Mouse (Mus musculus) MEL-GATA-1-ER (cell line): Measurements from ENCODE around the gene Pdxdc1.
A peak's percentile ranks its signal among the peaks of the same experiment; 100 is the strongest.
"Not testable (repeated sequence)": the region's sequence is repeated elsewhere in the genome, so short reads cannot be mapped to it uniquely, and the experiment has no call there.

ENCODE experiments used
- DNase-seq: peaks from one replicate; pipeline ENCODE4 v3.0.0-alpha.2; 2012; ENCODE audit warnings: low read depth; ENCODE audit errors: extremely low read depth

Pdxdc1 gene

DNA sequence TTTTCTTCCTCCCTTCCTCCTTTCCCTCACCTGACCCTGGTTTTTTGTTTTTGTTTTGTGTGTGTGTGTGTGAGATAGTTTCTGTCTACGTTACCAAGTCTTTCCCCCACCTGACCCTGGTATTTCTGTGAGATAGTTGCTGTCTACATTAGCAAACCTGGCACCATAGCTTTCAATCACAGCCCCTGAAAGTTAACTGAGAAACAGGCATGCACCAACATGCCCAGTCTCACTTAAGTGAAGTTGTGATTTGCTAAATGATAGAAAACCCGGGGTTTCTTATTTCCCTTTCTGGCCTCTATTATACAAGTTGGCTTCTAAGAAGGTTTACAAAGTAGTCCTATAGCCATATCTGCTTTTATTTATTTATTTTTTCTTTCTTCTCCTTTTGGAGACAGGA, 12.5 kb downstream of the Pdxdc1 start:
- DNase-seq: no peak

DNA sequence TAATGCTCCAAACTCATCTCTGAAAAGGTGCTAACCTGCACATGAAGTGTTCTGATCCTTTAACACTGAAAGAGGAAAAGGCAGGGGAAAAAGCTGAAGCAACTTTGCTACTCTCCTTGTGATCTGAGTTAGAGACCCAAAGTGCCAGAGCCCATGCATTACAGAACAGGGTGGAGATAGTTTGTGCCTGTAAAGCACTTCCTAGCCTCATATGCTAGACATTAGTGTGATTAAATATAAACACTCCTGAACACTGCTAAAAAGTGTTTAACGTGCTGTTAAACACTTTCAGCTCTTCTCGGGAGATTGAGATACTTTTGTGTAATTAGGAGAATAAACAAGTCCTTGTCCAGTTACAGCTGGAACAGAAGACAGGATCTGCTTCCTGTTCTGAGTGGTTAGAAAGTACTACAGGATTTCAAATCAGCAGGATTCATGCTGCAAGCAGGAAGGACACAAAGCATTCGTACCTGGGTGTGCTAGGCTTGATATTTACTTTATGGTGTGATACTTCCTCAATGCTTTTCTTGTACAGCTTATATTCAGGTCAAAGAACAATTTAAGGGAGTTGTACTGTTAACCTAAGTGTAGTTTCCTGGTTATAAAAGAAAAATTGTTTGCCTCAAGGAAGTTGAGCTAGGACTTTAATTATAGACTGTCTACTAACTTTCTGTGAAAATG, 19.7 kb downstream of the Pdxdc1 start:
- no peak for DNase-seq

DNA sequence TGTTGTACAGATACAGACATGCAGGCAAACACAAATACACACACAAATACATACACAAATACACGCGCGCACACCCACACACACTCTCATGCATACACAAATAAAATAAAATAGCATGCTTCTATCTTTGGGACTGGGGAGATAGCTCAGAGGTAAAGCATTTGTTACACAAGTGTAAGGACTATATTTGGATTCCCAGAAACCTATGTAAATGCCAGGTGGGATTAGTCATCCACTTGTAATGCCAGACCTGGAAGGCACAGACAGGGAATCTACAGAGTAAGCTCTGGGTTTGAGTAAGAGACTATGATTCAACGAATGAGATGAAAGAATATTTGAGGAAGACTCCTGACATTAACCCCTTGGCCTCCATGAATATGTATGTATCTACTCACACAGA, 27.4 kb downstream of the Pdxdc1 start:
- DNase-seq: no peak

DNA sequence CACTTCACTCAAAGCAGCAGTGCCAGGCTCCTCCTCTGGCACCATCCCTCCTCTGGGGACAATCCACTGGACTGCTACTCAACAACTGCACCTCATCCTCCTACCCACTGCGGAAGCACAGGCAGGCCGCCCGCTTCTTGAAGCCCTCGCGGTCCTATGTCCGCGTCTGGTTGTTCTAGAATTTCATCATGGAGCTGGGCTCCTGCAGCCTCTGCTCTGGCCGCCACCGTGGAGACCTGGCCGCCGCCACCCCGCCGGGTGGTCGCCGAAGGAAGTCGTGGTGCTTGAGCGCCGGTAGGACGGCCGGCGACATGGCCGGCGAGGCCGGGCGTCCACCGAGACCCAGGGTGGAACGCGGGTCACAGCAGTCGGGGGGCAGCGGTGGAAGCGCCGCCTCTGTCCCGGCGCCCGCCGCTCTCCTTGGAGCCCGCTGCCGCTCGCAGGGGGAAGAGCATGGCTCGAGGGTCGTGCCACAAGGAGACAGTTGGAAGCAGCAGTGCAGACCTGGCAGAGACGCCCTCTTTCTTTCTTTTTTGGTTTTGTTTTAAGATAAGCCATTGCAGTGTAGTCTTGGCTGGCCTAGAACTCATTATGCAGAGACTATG, 34.9 kb downstream of the Pdxdc1 start:
- no peak for DNase-seq

DNA sequence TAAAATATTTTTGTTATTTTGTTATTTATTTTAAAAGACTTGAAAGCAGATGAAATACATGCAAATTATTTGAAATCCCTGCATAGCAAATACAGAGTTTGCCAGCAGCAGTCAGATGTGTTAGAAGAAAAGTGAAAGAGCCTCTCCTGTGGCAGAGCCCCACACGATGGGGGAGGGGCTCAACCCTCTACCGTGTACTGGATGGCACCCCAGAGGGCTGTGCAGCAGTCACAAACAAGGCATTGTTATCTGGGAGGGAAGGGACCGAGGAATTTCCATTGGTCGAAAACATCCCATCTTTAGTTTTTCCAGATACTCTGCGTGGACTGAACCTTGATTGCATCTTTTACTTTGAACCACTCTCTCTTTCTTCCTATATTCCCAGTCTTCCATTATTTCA, 35.5 kb downstream of the Pdxdc1 start:
- not testable (repeated sequence) for DNase-seq

DNA sequence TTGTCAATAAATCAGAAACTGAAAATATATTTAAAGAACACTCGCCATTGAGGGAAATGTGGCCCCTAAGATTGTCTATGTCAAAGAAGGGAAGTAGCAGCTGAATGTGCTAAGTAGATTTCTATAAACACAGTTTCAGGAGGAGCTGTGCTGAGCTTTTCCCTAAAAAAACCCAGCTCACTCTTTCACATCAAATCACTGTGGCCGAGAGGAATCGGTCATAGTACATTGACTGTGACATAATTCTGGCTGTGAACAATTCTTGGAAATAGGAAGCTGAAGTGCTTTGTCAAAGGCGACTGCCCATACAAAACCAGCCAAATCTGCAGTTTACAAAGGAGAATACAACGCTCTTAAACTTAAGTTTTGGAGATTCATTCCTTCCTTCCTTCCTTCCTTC, 36.3 kb downstream of the Pdxdc1 start:
- DNase-seq: no peak

DNA sequence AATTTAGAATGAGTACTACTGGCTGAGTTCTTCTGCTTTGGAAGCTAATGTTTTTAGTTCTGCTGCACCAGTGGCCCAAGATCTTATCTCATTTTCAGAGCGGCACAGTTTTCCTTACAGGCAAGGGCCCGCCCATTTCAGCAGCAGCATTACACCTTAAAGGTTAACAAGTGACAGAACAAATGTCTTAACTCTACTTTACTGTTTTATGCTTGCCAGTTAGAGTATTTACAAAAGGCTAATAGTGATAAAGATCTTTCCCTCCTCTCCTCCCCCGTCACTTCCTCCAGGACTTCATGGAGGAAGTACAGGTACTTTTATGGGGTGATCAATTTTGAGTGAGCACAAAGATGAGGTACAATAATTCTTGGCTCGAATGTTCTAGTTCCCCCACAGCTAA, 36.9 kb downstream of the Pdxdc1 start:
- DNase-seq: no peak

DNA sequence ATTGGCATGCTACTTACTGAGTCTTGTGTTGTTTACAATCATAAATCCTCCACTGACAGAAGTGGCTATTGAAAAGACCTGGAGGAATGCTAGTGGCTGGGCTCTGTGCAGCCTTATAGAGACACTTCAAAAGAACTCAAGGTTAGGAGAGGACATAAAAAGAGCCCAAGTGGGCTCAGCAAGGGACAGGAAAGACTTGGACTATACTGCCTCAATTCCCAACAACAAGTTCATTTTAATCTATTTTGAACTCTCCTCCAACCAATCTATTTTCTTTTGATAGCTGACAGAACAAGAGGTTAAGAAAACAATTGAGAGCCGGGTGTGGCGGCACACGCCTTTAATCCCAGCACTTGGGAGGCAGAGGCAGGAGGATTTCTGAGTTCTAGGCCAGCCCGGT, 49.0 kb downstream of the Pdxdc1 start:
- no peak for DNase-seq

DNA sequence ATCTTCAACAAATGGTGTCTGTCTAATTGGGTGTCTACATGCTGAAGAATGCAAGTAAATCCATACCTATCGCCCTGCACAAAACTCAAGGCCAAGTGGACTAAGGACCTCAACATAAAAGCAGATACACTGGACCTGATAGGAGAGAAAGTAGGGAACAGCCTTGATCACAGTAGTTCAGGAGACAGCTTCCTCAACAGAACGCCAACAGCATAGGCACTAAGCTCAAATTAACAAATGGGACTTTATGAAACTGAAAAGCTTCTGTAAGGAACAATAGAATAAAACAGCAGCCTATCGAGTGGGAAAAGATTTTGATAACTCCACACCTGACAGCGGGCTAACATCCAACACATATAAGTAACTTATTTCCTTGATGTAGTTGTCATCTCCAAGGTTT, 51.5 kb downstream of the Pdxdc1 start:
- DNase-seq: no peak

DNA sequence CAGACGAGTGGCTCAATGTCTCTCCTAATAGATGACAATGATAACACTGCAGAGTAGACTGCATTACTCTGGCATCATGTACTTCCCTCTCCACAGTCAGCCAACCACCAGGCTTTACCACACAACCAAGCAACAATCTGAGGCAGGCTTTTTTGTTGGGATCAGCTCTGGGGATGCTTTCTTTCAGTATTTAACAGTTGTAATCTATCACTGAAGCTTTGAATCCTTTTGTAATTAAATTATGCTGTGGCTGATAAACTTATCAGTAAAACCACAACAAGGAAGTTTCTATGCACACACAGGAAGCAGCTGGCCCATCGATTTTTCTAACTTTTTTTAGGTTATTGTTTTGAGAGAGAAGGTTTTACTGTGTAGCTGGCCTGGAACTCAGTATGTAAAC, 54.6 kb downstream of the Pdxdc1 start:
- DNase-seq: peak; percentile 42

DNA sequence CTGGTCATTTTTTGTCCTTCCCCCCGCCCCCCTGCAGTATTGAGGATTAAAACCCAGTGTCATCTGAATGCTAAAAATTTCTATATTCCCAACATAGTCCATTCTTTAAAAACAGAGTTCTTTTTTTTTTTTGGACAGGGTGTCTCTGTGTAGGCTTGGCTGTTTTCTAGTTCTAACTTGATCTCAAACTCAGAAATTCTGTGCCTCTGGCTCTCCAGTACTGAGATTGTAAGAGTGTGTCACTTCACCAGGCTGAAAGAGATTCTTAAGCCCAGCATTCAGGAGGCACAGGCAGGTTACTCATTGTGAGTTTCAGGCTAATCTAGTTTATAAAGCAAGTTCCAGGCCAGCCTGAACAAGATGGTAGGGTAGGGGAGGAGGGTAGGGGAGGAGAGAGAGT, 56.3 kb downstream of the Pdxdc1 start:
- DNase-seq: no peak

DNA sequence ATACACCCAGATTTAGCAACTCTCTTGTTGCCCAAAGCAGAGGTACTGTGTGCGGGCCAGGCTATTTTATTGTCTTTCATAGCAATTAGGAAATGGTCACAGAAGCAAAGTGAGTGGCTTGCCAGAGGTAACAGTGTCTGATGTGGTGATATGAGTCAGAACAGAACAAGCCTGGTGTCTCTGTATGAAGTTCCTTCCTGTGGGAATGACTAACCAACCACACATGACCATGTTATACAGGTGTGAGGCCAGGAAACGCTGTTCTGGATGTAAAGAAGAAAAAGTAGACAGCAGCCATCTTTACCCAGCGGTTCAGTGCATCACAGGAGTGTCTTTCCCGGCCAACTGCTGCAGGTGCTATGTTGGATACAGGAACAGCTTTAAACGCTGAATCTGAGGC, 57.9 kb downstream of the Pdxdc1 start:
- no peak for DNase-seq

DNA sequence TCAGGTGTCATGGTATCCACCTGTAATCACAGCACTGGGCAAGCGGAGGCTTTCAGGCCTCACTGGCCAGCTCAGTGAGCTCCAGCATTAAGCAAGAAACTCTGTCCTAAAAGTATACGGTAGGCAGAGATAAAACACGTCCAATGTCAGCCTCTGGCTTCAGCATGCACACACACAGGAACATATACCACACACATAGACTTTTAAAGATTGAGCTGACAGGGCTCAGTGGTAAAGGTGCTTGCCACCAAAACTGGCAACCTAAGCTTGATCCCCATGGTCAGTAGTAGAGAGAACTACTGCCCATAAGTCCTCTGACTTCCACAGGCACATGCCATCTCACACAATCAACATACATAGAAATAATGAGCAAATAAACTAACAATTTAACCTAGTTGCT, 62.0 kb downstream of the Pdxdc1 start:
- DNase-seq: no peak

DNA sequence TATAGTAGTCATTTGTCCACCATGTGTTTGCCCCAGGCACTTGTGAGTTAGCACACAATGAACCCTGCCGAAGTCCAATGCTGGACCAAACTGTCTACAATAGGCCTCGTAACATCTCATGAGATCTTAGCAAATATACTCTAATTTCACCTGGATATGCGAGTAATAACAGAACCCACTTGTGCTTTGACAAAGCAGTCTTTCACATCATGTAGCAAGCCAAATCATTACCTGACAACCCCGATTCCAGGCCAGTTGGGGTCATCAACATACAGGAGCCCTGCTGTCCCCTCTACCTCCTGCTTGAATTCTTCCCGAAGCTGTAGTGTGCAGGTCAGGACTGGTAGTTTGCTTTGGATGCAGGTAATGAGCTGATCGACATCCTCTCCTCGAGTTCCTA, 62.9 kb downstream of the Pdxdc1 start:
- no peak for DNase-seq

DNA sequence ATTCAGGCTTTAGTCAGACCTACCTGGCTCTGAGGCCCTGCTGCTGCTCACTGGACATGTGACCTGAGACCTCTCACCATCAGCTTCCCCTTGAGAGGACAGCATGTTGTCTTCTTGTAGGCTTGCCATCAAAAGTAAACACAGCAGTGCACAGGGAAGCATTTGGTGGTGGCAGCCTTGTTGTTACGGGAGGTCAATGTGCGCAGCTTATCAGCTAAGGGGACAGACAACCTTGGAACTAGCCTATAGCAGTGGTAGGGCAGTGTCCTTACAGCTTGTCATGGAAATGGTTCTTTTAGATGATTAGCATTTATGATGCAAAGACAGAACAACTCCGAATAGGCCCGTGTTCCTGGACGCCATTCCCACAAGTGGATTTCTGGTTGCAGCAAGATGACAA, 68.5 kb downstream of the Pdxdc1 start:
- DNase-seq: no peak

DNA sequence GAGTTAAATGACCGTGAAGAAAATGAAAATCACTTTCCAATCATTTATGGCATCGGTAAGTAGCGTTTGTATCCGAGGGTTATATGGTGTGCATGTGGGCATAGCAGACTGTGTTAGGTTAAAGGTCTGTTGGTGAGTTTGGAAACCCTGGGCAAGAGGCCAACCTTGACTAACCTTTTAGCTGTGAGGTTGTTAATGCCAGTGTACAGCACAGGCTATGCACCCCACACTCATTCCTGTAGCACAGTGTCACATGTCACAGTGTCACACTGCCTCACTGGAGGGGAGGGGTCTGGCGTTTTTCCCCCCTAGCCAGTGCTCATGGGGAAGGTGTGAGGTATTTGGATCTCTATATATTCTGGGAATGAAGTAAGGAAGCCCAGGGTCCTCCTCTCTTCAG, 71.3 kb downstream of the Pdxdc1 start:
- no peak for DNase-seq

DNA sequence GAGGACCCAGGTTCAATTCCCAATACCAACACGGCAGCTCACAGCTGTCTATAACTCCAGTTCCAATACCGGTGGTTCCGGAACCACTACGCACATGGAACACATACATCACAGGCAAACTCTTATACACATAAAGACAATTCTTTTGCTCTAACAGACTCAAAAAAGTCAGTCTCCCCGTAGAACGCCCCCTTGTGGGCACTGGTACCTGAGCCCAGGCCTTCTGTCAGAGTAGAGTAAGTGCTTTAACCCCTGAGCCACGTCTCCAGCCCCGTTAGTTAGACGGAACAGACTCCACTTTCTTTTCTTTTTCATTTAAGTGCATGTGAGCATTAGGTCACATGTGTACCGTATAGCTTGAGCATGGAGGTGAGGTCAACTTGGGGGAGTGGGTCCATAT, 72.5 kb downstream of the Pdxdc1 start:
- no peak for DNase-seq

DNA sequence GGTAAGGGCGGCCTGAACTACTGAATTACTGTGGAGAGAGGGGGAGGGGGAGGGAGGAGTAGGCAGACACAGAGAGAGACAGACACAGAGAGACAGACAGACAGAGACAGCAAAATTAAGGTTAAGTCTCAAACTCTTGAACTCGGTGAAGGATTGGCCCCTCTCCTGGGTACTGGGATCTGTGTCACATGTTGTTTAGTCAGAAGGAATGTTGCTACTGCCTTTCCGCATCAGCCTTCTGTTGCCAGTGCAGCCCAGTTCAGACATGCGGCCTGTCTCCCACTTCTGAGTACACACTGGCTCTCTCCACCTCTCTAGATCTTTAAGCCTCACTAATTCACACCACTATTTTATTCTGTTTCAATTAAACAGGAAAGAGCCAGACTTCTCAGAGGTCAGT, 76.4 kb downstream of the Pdxdc1 start:
- no peak for DNase-seq

DNA sequence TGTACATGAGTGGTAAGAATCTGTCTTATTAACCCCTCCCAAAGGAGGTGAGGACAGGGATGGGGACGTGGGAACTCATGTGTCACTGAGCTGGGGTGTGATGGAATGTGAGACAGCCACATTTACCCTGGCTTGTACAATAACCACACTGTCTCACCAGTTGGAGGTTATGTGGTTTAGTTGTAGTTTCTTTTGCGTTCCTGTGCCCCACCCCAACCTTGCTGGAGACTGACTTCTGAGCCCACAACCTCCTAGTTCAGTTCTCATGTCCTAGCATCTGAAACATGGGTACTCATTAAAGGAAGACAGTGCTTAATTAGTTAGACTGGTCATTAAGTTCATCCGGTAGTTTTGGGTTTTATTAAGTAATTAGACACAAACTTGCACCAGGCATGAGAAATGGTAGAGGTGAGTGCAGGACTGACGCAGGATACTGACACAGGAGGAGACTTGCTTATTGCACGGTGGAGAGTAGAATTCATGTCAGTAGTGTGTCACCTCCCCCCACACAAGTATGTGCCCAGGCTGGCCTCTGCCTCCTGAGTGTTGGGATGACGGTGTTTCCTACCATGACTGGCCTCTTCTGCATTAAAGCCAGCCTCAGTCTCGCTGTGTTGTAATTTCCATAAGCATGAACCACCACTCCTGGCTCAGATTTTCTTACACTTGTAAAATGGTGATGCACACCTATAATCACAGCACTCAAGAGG, 77.0 kb downstream of the Pdxdc1 start:
- no peak for DNase-seq

DNA sequence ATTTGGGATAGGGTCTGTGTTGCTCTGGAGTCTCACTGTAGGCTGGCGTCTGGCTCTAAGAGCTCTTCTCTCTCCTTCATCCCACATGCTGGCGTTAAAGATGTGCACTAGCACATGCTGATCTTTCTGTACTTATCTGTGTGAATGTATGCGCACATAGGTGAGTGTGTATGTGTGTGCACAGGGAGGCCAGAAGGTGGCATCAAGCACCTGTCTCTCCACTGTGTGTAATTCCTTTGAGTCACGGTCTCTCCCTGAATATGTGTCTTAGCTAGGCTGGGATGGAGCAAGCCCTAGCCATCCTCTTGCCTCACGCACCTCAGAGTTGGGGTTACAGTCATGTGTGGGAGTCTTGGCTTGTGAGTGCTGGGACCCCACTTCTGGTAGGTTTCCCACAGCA, 82.2 kb downstream of the Pdxdc1 start:
- DNase-seq: no peak

DNA sequence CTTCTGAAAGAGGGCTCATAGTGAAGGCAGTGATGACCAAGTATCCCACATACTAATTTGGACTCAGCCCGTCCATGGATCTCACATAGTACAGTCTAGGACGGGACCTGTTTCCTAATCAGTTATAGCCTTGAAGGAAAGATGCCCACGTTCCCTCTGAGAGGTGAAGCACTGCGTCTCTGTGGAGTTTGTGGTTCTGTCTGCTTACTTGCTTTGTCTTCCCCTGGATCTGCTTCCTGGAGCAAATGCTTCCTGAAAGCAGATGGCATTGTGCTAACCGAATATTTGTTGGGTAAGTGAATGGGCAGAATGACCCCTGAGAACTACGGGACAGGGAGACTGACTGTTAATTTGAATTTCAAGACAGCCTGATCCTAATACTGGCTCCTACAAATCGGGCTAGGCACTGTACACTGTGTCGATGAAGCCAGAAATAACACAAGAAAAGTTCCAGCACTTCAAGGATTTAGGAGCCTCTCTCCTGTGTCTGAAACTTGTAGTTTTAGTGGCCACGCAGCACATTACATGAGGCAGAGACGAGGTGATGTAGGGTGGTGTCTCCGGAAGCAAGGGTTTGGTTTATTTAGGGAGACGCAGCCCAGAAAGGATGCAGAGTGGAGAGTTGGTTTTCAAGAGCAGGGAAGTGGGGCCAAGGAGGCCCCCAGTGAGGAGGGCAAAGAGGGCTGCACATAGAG, 83.0 kb downstream of the Pdxdc1 start:
- peak; percentile 16 for DNase-seq

DNA sequence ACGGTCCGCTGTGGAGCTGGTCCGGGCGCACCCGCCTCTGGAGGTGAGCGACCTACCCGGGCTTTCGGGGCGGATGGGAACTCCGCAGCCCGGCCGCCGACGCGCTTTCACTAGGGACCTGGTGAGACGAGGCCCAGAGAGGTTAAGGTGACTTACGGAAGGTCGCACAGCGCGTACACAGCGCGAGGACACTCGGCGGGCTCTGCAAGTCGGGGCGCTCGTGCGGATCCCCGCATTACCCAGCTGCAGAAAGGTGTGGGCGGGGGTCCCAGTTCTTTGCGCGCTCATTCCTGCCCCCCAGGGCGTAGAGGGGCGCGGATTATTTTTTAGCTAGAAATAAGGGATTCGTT, 83.6 kb downstream of the Pdxdc1 start:
- peak; percentile 32 for DNase-seq
